Mouse (Mus musculus): ENCODE data around the gene Cnga4.

Cnga4 gene

GRCm38 (mm10) chr7:105404268-105404667, at the start of gene Cnga4:
Gene Cnga4 (plus strand): TSS chr7:105404568.
- no peak for TF ChIP-seq GATA4 (IDR thresholded peaks at IDR 0.05; ENCODE audit: insufficient replicate concordance, low read length)

GRCm38 (mm10) chr7:105361713-105362112, 42.7 kb upstream of the Cnga4 start:
- TF ChIP-seq GATA4 (IDR thresholded peaks at IDR 0.05; ENCODE audit: insufficient replicate concordance, low read length), result no peak

GRCm38 (mm10) chr7:105367268-105367667, 37.1 kb upstream of the Cnga4 start:
- TF ChIP-seq GATA4 (IDR thresholded peaks at IDR 0.05; ENCODE audit: insufficient replicate concordance, low read length), result no peak

GRCm38 (mm10) chr7:105367930-105368329, 36.4 kb upstream of the Cnga4 start, which contains the start of gene Olfr692:
Gene Olfr692 (plus strand): TSS chr7:105368230.
- TF ChIP-seq GATA4 (IDR thresholded peaks at IDR 0.05; ENCODE audit: insufficient replicate concordance, low read length), result no peak

- TF ChIP-seq GATA4 (IDR thresholded peaks at IDR 0.05; ENCODE audit: insufficient replicate concordance, low read length), result no peak
Measured at GRCm38 (mm10) chr7:105368521-105368920, 35.8 kb upstream of the Cnga4 start.

GRCm38 (mm10) chr7:105372912-105373311, 31.5 kb upstream of the Cnga4 start:
- no peak for TF ChIP-seq GATA4 (IDR thresholded peaks at IDR 0.05; ENCODE audit: insufficient replicate concordance, low read length)

- no peak for TF ChIP-seq GATA4 (IDR thresholded peaks at IDR 0.05; ENCODE audit: insufficient replicate concordance, low read length)
Measured at GRCm38 (mm10) chr7:105373509-105373908, 30.9 kb upstream of the Cnga4 start.

GRCm38 (mm10) chr7:105373976-105374375, 30.4 kb upstream of the Cnga4 start:
- no peak for TF ChIP-seq GATA4 (IDR thresholded peaks at IDR 0.05; ENCODE audit: insufficient replicate concordance, low read length)

- no peak for TF ChIP-seq GATA4 (IDR thresholded peaks at IDR 0.05; ENCODE audit: insufficient replicate concordance, low read length)
Measured at GRCm38 (mm10) chr7:105374866-105375265, 29.5 kb upstream of the Cnga4 start, which contains the start of gene Gm5901. Gene Gm5901 (plus strand): TSS chr7:105375038.

- no peak for TF ChIP-seq GATA4 (IDR thresholded peaks at IDR 0.05; ENCODE audit: insufficient replicate concordance, low read length)
Measured at GRCm38 (mm10) chr7:105380329-105380728, 24.0 kb upstream of the Cnga4 start.

- TF ChIP-seq GATA4 (IDR thresholded peaks at IDR 0.05; ENCODE audit: insufficient replicate concordance, low read length), result no peak
Measured at GRCm38 (mm10) chr7:105387696-105388095, 16.7 kb upstream of the Cnga4 start.

- TF ChIP-seq GATA4 (IDR thresholded peaks at IDR 0.05; ENCODE audit: insufficient replicate concordance, low read length), result no peak
Measured at GRCm38 (mm10) chr7:105390236-105390635, 14.1 kb upstream of the Cnga4 start.

GRCm38 (mm10) chr7:105394606-105395005, 9.8 kb upstream of the Cnga4 start:
- no peak for TF ChIP-seq GATA4 (IDR thresholded peaks at IDR 0.05; ENCODE audit: insufficient replicate concordance, low read length)

GRCm38 (mm10) chr7:105395131-105395820, 9.1 kb upstream of the Cnga4 start:
- TF ChIP-seq GATA4 (IDR thresholded peaks at IDR 0.05; ENCODE audit: insufficient replicate concordance, low read length), result no peak

GRCm38 (mm10) chr7:105396126-105396525, 8.2 kb upstream of the Cnga4 start:
- no peak for TF ChIP-seq GATA4 (IDR thresholded peaks at IDR 0.05; ENCODE audit: insufficient replicate concordance, low read length)

- TF ChIP-seq GATA4 (IDR thresholded peaks at IDR 0.05; ENCODE audit: insufficient replicate concordance, low read length), result no peak
Measured at GRCm38 (mm10) chr7:105399058-105399934, 5.1 kb upstream of the Cnga4 start.

All from liver, adult (tissue).